Mouse (Mus musculus) lung, postnatal 14 days (tissue): Measurements from ENCODE around the gene Krtap7-1.
A peak's percentile ranks its signal among the peaks of the same experiment; 100 is the strongest.

Experiments used
- DNase-seq: peaks from one replicate; pipeline ENCODE4 v3.0.0; 2021

Krtap7-1 gene

DNA sequence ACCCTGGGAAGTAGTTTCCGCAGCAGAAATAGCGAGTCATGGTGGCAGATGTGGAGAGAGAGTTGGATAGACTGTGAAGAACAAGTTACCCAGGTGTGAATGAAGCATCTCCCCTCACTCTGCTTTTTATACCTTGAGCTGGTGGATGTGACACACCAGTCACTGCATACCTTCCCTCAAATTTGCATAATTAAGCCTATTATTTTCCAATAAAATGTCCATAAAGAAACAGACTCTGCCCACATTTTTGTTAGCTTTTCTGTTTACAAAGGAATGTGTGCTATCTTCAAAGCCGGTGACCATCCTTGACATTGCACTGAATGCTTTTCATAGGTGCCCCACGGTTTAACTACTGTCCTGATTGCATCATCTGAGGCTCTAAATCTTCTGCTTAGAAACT, at the start of gene Krtap7-1:
TSS of gene Krtap7-1 (minus strand) at position 101 of the 400 bp plus-strand sequence.
- no peak for DNase-seq

DNA sequence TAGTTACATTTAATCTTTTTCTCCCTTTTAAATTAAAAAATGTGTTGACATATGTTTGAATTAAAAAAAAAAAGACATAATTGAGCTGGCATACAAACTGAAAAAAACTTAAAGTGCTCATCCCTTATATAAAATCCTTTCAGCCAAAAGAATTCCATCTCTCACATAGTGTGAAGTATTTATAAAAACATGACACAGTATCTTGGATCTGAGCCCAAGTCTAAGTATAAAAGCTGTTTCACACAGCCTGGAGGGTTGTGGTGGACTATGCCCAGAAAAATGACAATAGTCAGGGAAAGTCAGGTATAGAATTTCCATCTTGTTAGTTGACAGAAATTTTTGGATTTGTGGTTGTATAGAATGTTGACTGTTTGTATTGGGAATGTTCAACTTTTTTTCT, 42.2 kb upstream of the Krtap7-1 start:
- no peak for DNase-seq

DNA sequence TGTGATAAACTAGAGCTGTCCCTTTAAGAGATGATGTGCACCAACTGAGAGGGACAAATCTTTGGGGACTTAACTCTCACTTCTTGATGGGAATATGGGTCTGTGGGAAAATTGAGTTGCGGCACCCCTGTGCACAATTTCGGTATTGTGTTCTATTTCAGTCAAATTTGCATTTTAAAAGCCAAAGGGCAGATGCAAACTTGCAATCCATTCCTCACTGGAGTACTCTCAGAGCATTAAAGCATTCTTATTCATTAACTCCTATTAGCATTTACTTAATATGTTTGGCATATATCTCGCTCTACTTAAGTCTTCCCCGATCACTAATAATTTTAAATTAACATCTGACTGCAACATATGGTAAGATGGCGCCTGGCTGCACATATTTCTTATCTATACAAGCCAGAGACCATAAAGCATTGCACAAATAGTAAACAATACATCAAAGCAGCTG, 29.9 kb upstream of the Krtap7-1 start:
- no peak for DNase-seq

DNA sequence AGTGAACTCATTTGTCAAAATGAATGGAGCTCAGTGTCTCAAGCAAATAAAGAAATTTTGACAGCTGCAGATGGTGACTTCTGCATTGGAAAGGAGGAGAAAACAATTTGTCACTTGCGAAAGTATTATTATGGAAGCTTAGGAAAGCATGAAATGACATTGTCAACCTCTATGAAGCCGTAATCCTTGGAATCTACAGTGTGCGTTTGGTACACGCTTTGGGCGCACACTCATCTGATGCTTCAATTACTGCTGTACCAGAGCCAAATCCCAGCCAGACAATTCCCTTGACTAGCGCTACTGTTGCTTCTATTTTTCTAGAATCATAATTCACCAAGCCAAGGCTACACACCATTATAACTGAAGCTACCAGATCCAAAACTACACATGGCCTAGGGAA, 29.2 kb upstream of the Krtap7-1 start:
- DNase-seq, result no peak

DNA sequence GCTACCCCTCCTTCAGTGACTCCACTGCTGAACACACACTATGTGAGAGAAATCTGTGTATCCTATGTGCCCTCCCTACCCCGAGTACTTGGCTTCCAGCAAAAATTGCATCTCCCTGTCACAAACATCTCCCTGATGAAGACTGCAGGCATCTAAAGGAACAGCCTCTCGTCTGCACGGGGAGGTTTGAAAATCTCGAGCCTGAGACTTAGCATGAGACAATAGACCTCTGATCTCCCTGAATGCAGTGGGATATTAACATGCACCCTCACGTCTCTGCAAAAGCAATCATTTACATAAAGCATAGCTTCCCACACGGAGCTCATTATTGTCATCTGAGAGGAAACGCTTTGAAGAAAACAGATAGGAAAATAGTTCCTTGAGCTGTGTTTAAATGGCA, 22.4 kb upstream of the Krtap7-1 start:
- no peak for DNase-seq

DNA sequence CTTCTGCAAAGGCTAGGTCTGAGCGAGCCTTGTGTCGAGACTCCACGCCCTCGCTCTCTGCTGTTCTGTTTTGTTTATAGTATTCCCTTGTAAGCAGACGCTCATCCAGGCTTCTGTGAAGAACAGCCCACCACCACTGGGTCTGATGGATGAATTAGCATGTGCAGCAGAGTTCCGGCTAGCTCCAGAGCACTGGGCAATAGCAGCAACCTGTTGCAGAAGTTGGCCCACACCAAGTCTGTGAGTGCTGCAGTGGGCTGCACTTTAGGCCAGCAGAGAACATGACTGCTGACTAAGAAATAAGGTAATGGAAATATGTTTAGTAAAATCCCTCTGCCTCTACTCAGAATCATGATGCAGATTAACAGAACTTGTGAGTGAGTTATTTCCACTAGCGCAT, 21.7 kb upstream of the Krtap7-1 start:
- no peak for DNase-seq

DNA sequence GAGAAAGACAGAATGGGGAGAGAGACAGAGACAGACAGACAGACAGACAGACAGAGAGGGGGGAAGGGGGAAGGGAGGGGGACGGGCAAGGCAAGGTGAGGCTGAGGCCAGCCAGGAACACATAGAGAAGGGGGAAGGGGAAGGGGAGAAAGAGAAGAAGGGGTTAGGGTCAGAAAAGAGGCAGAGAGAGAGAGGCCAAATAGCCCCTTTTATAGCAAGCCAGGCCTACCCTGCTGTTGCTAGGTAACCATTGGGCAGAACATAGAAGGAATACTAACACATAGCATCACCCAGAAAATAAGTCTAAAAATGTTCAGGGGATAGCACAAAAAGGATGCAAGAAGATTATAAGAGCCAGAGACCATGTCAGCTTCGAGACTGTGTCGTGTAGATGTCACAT, 20.3 kb upstream of the Krtap7-1 start:
- no peak for DNase-seq

DNA sequence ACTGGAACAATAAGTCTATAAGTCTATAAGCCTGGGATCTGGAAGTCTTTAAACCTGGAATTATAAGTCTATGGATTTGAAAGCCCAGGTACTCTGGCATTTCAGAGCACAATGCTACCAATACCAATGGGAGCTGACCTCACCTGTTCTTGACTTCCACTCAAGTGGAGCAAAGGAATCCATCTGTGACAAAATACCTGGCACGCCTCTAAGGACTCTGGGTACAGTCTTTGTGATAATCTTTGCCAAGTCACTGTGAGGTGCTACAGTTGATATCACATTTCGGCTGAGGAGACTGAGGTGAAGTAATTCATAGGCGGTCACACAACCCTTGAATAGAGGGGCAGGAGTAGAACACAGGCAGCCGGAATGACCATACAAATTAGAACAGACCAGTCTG, 12.9 kb upstream of the Krtap7-1 start:
- peak; percentile 15 for DNase-seq

DNA sequence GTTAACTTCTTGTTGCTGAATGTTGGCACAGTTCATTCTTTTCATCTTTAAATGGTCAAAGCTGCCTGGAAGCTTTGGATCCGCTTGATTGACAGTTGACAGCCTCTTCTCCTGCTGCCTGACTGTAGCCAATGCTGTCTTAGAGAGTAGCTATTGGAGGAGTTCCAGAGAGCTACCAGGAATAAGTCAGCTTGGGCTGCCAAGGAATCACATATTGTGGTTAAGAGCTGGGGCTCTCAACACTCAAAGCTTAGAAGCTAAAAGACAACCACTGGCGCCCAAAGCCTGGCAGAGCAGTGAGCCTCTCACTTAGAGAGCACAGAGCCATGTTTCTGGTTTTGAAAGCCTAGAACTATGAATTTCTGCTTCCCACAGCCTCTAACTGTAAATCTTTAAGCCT, 12.4 kb upstream of the Krtap7-1 start:
- DNase-seq, result no peak

DNA sequence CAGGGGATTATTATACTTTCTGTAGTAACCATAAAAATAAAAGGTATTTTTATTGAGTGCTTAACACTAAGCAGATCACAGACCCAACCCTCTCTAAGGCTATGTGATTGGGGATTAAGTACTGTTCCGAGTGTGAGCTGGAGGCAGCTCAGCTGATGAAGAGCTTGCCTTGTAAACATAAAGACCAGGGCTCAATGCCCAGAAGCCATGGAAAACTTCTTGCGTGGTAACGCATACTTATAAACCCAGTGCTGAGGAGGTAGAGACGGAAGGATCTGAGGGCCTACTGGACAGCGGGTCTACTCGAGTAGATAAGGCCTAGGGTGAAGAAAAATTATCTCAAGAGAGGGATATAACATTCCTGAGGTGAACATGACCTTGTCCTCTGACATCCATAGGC, 12.0 kb upstream of the Krtap7-1 start:
- DNase-seq, result no peak

DNA sequence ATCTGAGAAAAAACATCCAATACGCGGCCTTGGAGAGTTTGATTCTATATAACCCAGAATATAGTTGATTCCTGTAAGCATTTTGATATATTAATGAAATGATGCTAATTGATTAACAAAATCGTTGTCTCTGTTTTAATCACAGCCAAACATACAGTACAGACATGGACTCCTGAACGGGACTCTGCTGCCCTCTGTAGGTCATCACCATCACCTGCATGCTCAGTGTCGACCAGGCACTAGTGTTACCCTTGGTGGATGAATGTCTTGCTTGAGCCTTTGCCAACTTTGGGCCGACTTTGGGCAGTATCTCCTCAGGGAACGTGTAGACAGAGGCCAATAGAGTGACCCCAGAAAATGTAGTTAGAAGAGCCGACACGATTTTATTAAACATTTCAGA, 9.5 kb upstream of the Krtap7-1 start:
- DNase-seq, result peak; percentile 10

DNA sequence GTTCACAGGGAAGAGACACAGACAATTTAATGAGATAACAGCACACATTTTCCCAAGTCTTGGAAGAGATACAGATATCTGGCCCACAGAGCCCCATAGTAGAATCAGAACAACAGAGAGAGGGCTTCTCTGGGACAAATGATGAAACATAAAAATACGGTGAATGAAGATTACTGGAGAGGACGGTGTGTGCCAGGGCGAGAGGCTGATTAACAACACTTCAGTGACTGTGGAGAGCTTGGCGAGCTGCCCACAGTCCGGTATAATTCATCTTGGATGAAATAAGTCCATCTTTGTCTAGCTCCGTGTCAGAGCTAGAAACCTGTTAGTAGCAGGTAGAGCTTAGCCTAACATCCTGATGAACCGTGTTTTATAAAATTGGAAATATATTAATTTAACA, 5.3 kb upstream of the Krtap7-1 start:
- no peak for DNase-seq

DNA sequence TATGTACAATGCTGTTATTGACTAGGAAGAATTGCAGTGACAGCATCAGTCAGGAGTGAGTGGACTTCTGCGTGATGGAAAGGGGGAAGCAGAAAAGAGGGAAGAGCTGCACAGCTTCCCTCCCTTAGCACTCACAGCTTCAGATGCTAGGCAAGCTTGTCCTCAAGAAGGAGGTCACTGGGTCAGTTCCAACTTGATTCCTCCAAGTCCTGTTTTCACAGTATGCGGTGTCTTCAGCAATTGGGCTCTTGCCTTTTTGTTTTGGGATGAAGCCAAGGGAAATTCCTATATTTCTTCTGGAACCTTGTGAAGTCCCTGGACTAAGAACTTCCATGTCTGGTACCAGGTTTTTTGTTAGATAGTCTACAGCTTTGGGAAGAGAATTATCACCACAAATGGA, 4.6 kb downstream of the Krtap7-1 start:
- no peak for DNase-seq

DNA sequence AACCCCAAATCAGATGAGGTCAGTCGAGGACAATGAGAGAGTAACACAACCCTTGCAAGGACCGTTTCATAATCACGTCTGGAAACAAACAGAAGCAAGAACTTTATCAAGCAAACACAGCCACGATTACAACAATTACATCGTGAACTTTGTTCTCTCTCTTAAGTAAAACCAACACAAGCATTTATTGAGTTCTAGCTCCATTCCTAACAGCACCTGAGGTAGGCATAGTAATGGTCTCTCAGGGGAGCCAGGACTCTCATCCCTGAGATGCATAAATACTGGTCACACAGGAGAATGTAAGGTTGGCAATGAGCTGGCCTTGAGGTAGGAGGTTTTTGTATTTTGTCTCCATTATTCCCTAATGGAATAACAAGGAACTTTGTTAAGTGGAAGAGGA, 6.3 kb downstream of the Krtap7-1 start:
- no peak for DNase-seq

DNA sequence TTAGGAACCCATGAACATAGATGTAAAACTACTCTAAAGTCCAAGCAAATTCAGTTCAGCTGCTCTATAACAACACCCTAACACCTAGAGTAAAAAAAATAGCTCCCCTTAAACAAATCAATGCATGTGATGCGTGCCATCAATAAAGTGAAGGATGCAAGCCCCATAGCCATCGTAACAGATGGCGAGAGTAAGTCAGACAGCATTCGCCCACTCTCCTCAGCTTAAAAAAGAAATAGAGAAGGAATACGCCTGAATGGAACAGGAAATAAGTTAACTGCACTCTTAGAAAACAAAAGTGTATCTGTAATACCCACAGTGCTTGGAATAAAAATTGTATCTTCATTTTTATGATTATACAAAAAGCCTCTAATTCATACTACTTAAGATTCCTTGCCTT, 11.1 kb downstream of the Krtap7-1 start:
- no peak for DNase-seq

DNA sequence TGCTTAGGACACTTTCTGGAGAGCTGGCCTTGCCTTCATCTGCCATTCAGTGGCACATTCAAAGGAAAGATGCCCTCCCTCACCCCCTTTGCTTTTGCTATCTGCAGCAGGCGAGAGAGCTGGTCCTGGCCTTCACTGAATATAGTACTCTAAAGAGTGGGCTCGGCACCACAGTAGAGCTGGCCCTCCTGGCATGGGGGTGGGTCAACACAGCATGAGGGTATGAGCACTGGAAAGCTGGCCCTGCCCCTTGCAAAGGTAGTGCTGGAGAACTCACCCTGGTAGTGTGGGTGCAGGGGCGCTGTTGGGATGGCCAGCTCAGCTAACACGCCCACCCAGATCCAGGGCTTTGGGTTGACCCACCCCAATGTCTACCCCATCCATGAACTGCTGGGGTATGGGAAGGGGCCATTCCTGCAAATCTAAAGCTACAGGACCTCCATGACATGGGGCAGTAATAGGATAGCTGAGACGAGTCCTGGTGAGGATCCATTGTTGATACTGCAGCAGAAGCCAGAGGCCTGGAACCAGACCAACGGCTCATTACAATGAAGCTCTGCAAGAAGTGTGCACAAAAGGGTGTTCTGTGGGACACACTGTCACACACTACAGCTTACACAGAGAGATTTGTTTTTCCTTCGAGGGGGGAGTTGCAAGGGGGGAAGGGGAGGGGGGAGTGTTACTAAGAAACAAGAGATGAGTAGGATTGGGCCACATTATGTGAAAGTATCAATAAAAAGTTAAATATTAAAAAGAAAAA, 12.5 kb downstream of the Krtap7-1 start:
- no peak for DNase-seq

DNA sequence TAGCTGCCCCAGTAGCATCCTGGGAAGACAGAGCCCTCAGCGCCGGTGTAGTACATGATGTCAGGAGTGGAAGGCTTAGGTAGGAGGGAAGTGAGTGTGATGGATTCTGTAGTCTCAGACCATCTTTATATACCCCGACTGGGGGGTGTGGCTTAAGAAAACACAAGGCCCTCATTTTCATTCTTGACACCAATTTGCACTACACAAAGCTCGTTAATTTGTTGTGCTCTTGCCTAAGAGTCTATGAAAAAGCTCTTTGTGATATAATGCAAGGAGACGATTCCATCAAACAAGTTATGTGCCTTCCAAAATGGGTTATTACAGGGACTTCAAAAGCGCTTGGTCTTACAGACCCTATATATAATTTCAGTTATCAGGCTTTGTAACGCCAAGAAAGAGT, 20.3 kb downstream of the Krtap7-1 start, which contains the start of gene Krtap8-1:
TSS of gene Krtap8-1 (minus strand) at position 101 of the 400 bp plus-strand sequence.
- no peak for DNase-seq

DNA sequence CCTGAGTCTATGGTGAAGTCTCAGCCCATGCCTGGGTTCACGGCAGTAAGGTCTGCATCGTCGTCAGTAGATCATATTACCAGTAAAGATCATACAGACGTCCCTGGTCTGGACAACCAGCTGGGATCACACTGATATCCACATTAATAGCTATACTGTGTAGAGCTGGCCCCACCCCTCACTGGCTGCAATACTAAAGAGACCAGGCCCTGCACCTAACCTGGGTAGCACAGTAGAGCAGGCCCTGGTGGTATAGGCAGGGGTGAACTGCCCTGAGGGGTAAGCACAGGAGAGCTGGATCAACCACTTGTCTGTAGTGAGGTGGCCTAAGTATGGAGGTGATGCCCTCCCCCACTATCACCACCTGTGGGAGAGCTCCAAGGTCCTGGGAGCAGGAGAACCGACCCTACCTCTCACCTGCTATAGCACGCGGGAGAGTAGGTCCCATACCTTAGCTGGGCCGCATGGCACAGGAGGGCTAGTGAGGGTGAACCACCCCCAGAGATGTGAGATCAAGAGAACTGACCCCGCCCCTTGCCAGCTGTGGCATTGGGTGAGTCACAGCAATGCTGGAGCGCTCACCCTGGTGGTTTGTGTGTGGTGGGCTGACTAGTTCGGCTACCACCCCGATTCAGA, 30.3 kb downstream of the Krtap7-1 start:
- no peak for DNase-seq

DNA sequence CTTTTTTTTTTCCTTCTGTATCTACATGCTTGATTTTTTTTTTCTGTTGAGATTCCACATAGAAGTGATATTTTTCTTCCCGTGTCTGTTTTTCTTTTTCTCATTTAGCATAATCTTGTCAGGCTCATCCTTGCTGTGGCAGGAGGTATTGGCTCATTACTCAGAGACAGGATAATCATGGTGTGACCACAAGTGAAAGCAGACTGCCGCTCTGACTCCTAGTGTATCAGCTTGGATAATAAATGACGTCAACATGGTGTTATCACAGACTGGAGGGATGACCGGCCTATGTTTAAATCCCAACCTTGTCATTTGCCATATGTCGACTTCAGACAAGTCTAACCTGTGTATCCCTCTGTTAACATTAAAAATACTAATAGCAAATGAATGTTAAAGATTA, 46.9 kb downstream of the Krtap7-1 start:
- DNase-seq, result no peak
